Mouse (Mus musculus): ENCODE data around the gene Rbbp4.

- TF ChIP-seq CTCF (IDR thresholded peaks at IDR 0.05; ENCODE audit: extremely low read depth, insufficient read length, insufficient replicate concordance, low read depth, low read length) (no peak), POLR2A (IDR thresholded peaks at IDR 0.05; ENCODE audit: low read depth, low read length) (no peak)
Measured at GRCm38 (mm10) chr4:129324756-129325155, 10.4 kb downstream of the Rbbp4 start.

Measured in small intestine, adult 2 months (tissue).